Mouse (Mus musculus) cerebellum, adult 2 months (tissue): ENCODE measurements around the gene Cnnm1. TPM values are rescaled to one million over a fixed set of nuclear protein-coding genes. Genes with fewer than 3 reads are reported as not detected.
A peak's percentile ranks its signal among the peaks of the same experiment; 100 is the strongest.
"Not testable (repeated sequence)": the region's sequence is repeated elsewhere in the genome, so short reads cannot be mapped to it uniquely, and the experiment has no call there.

Experiments
- DNase-seq, 2 experiments: peaks; one replicate each; pipeline ENCODE4 v3.0.0; 2021
- H3K27ac ChIP-seq: fragments of 200-500 bp; 2 replicates; pipeline ENCODE4 v1.5.1; 2012; ENCODE audit warnings: low read length, control low read depth, inconsistent platforms; ENCODE audit not compliant: insufficient read depth
- H3K27me3 ChIP-seq: fragments of 200-500 bp; 2 replicates; pipeline ENCODE4 v1.6.1; 2012; ENCODE audit warnings: inconsistent platforms, mild to moderate bottlenecking, low read length, moderate library complexity; ENCODE audit not compliant: control insufficient read depth, insufficient read depth
- H3K4me1 ChIP-seq: fragments of 200-500 bp; 2 replicates; pipeline ENCODE4 v1.6.1; 2011; ENCODE audit warnings: low read length; ENCODE audit not compliant: control insufficient read depth, insufficient read depth
- H3K4me3 ChIP-seq: fragments of 200-500 bp; replicated peaks from 2 replicates; pipeline ENCODE3; 2011; ENCODE audit warnings: mild to moderate bottlenecking, low read depth, low read length, control low read depth; ENCODE audit not compliant: insufficient read depth
- CTCF ChIP-seq: fragments of 200-500 bp; IDR thresholded peaks from 2 replicates; pipeline ENCODE4 v1.5.1; 2011; ENCODE audit warnings: low read depth, mild to moderate bottlenecking, control low read depth, low read length, moderate library complexity, borderline replicate concordance; ENCODE audit not compliant: insufficient read depth
- POLR2A ChIP-seq: fragments of 200-500 bp; IDR thresholded peaks from 2 replicates; pipeline ENCODE4 v1.6.1; 2011; ENCODE audit warnings: low read length, control low read depth, borderline replicate concordance; ENCODE audit not compliant: insufficient read depth
- WGBS: fragments of 180-500 bp; shearing (Covaris S2); methylation state at CpG from one replicate; pipeline ENCODE4 v1.1.7; 2018; 5-methylcytosine and 5-hydroxymethylcytosine counted together
- polyA plus RNA-seq: library from polyadenylated mRNA; depleted of rRNA; stranded (reverse); fragments of >200 nt; gene quantifications from 2 replicates; pipeline ENCODE4 v1.2.3, GENCODE M21; 2012

Cnnm1 gene
- polyA plus RNA-seq, 1 experiment = 80.2 TPM

GRCm38 (mm10) chr19:43479431-43479830 lies 39.2 kb downstream of the Cnnm1 start:
- no peak for DNase-seq
- peaks cover 8% of the 10 kb centered on the region for H3K4me1 ChIP-seq
- TF ChIP-seq POLR2A = no peak
- TF ChIP-seq CTCF = no peak
- H3K27me3 ChIP-seq = no peaks in the 10 kb centered on the region
- no peak overlapping the region for H3K27ac ChIP-seq
- H3K4me3 ChIP-seq = no peak overlapping the region
- 90% methylated on average over 5 of the region's 5 CpGs for WGBS

- Histone ChIP-seq H3K4me3 (no peak overlapping the region), H3K27ac (no peak overlapping the region), H3K27me3 (no peaks in the 10 kb centered on the region), H3K4me1 (peaks cover 5% of the 10 kb centered on the region)
- 69% methylated on average over 9 of the region's 9 CpGs for WGBS
- DNase-seq = no peak
- no peak for TF ChIP-seq POLR2A
These were observed 40.3 kb downstream of the Cnnm1 start for GRCm38 (mm10) chr19:43480512-43480911.

- Histone ChIP-seq H3K27ac (no peak overlapping the region), H3K4me3 (no peak overlapping the region), H3K4me1 (no peaks in the 10 kb centered on the region), H3K27me3 (no peaks in the 10 kb centered on the region)
- 45% methylated on average over 3 of the region's 3 CpGs for WGBS
- DNase-seq = peak in 1 of 2 experiments; percentile 71
- peak; percentile 57; the same call in 1 of the 2 replicates for TF ChIP-seq CTCF
- TF ChIP-seq POLR2A = no peak
These were observed 47.2 kb downstream of the Cnnm1 start for GRCm38 (mm10) chr19:43487429-43487828.

DNA sequence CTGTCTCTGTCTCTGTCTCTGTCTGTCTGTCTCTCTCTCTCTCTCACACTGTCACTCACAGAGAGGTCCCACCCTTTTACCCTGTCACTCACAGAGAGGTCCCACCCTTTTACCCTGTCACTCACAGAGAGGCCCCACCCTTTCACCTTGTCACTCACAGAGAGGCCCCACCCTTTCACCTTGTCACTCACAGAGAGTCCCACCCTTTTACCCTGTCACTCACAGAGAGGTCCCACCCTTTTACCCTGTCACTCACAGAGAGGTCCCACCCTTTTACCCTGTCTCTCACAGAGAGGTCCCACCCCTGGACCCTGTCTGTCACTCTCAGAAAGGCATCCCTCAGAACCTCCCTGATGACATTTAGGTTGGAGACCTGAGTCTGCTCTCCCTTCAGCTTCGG lies 53.1 kb downstream of the Cnnm1 start:
- 84% methylated on average over 1 of the region's 1 CpGs for WGBS
- H3K4me3 ChIP-seq, H3K4me1 ChIP-seq, H3K27me3 ChIP-seq, H3K27ac ChIP-seq, DNase-seq: not testable (repeated sequence)

GRCm38 (mm10) chr19:43493878-43494277 lies 53.6 kb downstream of the Cnnm1 start:
- H3K4me1 ChIP-seq = no peaks in the 10 kb centered on the region
- H3K27ac ChIP-seq = no peak overlapping the region
- H3K4me3 ChIP-seq = no peak overlapping the region
- H3K27me3 ChIP-seq = no peaks in the 10 kb centered on the region
- WGBS = 86% methylated on average over 6 of the region's 6 CpGs
- TF ChIP-seq CTCF (no peak), POLR2A (no peak)
- no peak for DNase-seq

- DNase-seq = no peak
- no peak overlapping the region for H3K4me3 ChIP-seq
- no peaks in the 10 kb centered on the region for H3K4me1 ChIP-seq
- H3K27me3 ChIP-seq = no peaks in the 10 kb centered on the region
- TF ChIP-seq POLR2A (no peak), CTCF (no peak)
- 39% methylated on average over 14 of the region's 14 CpGs for WGBS
- no peak overlapping the region for H3K27ac ChIP-seq
These were observed 54.7 kb downstream of the Cnnm1 start for GRCm38 (mm10) chr19:43494914-43495313.

- Histone ChIP-seq H3K27me3 (no peaks in the 10 kb centered on the region), H3K4me3 (no peak overlapping the region), H3K4me1 (no peaks in the 10 kb centered on the region), H3K27ac (no peak overlapping the region)
- TF ChIP-seq POLR2A (no peak), CTCF (peak; percentile 60; the same call in 1 of the 2 replicates)
- WGBS = 35% methylated on average over 5 of the region's 5 CpGs
- DNase-seq = peak; percentile 52 to 58
These were observed 55.6 kb downstream of the Cnnm1 start for GRCm38 (mm10) chr19:43495846-43496245.

- H3K27me3 ChIP-seq = no peaks in the 10 kb centered on the region
- no peak for DNase-seq
- no peak overlapping the region for H3K27ac ChIP-seq
- H3K4me1 ChIP-seq = no peaks in the 10 kb centered on the region
- TF ChIP-seq POLR2A (no peak), CTCF (no peak)
- 71% methylated on average over 7 of the region's 7 CpGs for WGBS
- no peak overlapping the region for H3K4me3 ChIP-seq
These were observed 57.2 kb downstream of the Cnnm1 start for GRCm38 (mm10) chr19:43497440-43497839.
